Mouse (Mus musculus) hindbrain, postnatal 0 days (tissue): ENCODE measurements around the gene Olfr796. TPM values are rescaled to one million over a fixed set of nuclear protein-coding genes. Genes with fewer than 3 reads are reported as not detected.

Experiments used
- ATAC-seq: fragments of 200-750 bp; cut with Nextera tagmentation; 2 replicates; pipeline ENCODE4 v1.8.0; 2017; ENCODE audit warnings: mild to moderate bottlenecking, moderate TSS enrichment, moderate library complexity
- DNase-seq: peaks from one replicate; pipeline ENCODE4 v3.0.0-alpha.2; 2015; ENCODE audit warnings: low spot score
- H3K27ac ChIP-seq: fragments of 300-500 bp; sonication (generic); 2 replicates; pipeline ENCODE4 v1.5.1; 2014; ENCODE audit warnings: mild to moderate bottlenecking
- H3K27me3 ChIP-seq: fragments of 300-500 bp; sonication (generic); 2 replicates; pipeline ENCODE4 v1.6.1; 2014; ENCODE audit warnings: low read length, mixed read lengths; ENCODE audit not compliant: insufficient read depth
- H3K36me3 ChIP-seq: fragments of 300-500 bp; sonication (generic); 2 replicates; pipeline ENCODE4 v1.6.1; 2014; ENCODE audit warnings: low read length, mixed read lengths; ENCODE audit not compliant: insufficient read depth
- H3K4me1 ChIP-seq: fragments of 300-500 bp; sonication (generic); 2 replicates; pipeline ENCODE4 v1.6.1; 2014; ENCODE audit warnings: antibody characterized with exemption, low read length, mixed read lengths; ENCODE audit not compliant: insufficient read depth
- H3K4me2 ChIP-seq: fragments of 300-500 bp; sonication (generic); 2 replicates; pipeline ENCODE4 v1.6.1; 2014; ENCODE audit warnings: low read depth, mild to moderate bottlenecking, low read length, moderate library complexity, mixed read lengths
- H3K4me3 ChIP-seq: fragments of 300-500 bp; sonication (generic); 2 replicates; pipeline ENCODE4 v1.5.1; 2014; ENCODE audit warnings: low read length
- H3K9ac ChIP-seq: fragments of 300-500 bp; sonication (generic); replicated peaks from 2 replicates; pipeline ENCODE4 v1.6.1; 2014; ENCODE audit warnings: mild to moderate bottlenecking, low read length, moderate library complexity, mixed read lengths
- H3K9me3 ChIP-seq: fragments of 300-500 bp; sonication (generic); 2 replicates; pipeline ENCODE4 v1.6.1; 2016; ENCODE audit warnings: low read length, mixed read lengths
- CTCF ChIP-seq: IDR thresholded peaks from 2 replicates; pipeline ENCODE4 v1.5.1; 2016; ENCODE audit warnings: antibody characterized with exemption, control low read depth, low read depth
- WGBS: fragments of 180-500 bp; shearing (Covaris S2); extraction: QIAGEN DNeasy Blood & Tissue Kit; methylation state at CpG from one replicate; pipeline ENCODE4 v1.1.7; 2014; 5-methylcytosine and 5-hydroxymethylcytosine counted together
- microRNA-seq, 2 experiments: library from miRNA; unstranded; fragments of <30 nt; microRNA quantifications; one replicate each; pipeline ENCODE4; 2016
- polyA plus RNA-seq: library from polyadenylated mRNA; unstranded; fragments of >200 nt; fragmentation: Nextera tagmentation; extraction: Ambion mirVana; gene quantifications from 2 replicates; pipeline ENCODE4 v1.2.1, GENCODE M21; 2015
- total RNA-seq: library from RNA; depleted of rRNA; stranded (reverse); fragments of >200 nt; gene quantifications from 2 replicates; pipeline ENCODE4 v1.2.3, GENCODE M21; 2014; rRNA removed

The Olfr796 gene
- total and polyA plus RNA-seq, 2 experiments from 2014 or later: not detected

DNA sequence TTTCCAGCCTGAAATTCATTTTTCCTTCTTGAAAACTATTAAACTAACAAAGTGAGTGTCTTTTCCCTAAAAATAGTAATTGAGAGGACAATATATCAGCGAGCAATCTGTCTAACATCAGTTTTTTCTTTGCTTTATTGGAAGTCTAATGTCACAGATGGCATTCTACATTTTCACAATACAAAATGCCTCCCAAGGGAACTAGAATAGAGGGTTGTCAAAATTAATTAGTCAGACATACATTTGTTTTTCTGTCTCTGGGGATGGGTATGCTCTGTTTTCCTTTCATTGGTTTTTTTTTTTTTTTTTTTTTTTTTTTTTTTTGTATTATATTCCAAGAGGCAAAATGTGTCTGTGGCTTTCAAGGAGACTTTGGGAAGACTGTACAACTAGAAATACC, 35.3 kb downstream of the Olfr796 start:
- ATAC-seq (no peak), DNase-seq (peak; percentile 53)
- Histone ChIP-seq H3K4me2 (no peak overlapping the region), H3K9ac (no peak overlapping the region), H3K27ac (no peak overlapping the region), H3K4me3 (no peak overlapping the region), H3K27me3 (no peaks in the 10 kb centered on the region), H3K36me3 (no peaks in the 10 kb centered on the region), H3K9me3 (no peaks in the 10 kb centered on the region), H3K4me1 (no peaks in the 10 kb centered on the region)
- no peak for TF ChIP-seq CTCF
- WGBS: 48% methylated on average over 1 of the region's 1 CpGs

DNA sequence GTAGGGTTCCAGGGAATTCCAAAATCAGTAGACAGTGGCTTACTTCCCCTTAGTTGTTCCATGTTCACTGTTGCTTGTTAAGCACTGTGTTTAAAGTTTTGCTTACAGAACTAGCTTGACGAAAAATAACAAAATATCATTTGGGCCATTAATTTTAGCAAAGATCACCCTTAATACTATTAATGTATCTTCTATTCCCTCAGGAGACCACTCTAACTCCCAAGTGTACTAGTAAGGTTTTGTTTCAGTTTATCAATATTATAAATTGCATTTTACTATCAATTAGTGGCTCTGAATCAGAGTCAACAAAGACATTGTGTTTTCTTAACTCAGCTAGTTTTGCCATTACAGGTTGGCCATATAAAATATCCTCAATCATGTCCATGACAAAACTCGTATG, 45.0 kb downstream of the Olfr796 start, which contains the start of gene Olfr794:
Gene Olfr794, plus strand, starts transcription at position 301 of the 400 bp plus-strand sequence.
- no peak within 1 kb of the TSS for H3K27ac ChIP-seq

More for the DNA sequence above, 45.0 kb downstream of the Olfr796 start, which contains the start of gene Olfr794:
- WGBS: 88% methylated on average over 2 of the region's 2 CpGs
- no peak within 1 kb of the TSS for H3K4me3 ChIP-seq
- no peaks in the 10 kb centered on the region for H3K9me3 ChIP-seq
- H3K27me3 ChIP-seq: no peaks in the 10 kb centered on the region
- no peaks in the 10 kb centered on the region for H3K4me1 ChIP-seq
- TF ChIP-seq CTCF: no peak
- H3K36me3 ChIP-seq: no peaks in the 10 kb centered on the region
- ATAC-seq (no peak), DNase-seq (no peak)
- no peak within 1 kb of the TSS for H3K4me2 ChIP-seq
- no peak within 1 kb of the TSS for H3K9ac ChIP-seq

Small RNA genes lying within 50 kb of the gene (microRNA-seq; reads per million reads assigned to microRNA genes)
- gene Gm23252: 0 reads per million in 2 experiments

Other genes starting within 250 kb of the Olfr796 start
- gene Olfr784, start 228.5 kb downstream of the Olfr796 start, total RNA-seq: 0.61 and 0.68 TPM in 2 replicates
- 0.05 and 0.08 TPM in 2 replicates for gene Olfr784, start 228.5 kb downstream of the Olfr796 start, polyA plus RNA-seq
- gene Olfr785, start 207.1 kb downstream of the Olfr796 start, total RNA-seq: not detected in 2 replicates
- not detected in 2 replicates for gene Olfr785, start 207.1 kb downstream of the Olfr796 start, polyA plus RNA-seq
- not detected in 2 replicates for gene Olfr786, start 185.3 kb downstream of the Olfr796 start, total RNA-seq
- not detected in 2 replicates for gene Olfr786, start 185.3 kb downstream of the Olfr796 start, polyA plus RNA-seq
- gene Olfr787, start 150.7 kb downstream of the Olfr796 start, total RNA-seq: not detected in 2 replicates
- gene Olfr787, start 150.7 kb downstream of the Olfr796 start, polyA plus RNA-seq: not detected in 2 replicates
- gene Olfr788, start 141.6 kb downstream of the Olfr796 start, total RNA-seq: not detected in 2 replicates
- not detected in 2 replicates for gene Olfr788, start 141.6 kb downstream of the Olfr796 start, polyA plus RNA-seq
- gene Olfr789, start 127.8 kb downstream of the Olfr796 start, total RNA-seq: not detected in 2 replicates
- gene Olfr789, start 127.8 kb downstream of the Olfr796 start, polyA plus RNA-seq: not detected in 2 replicates
- not detected in 2 replicates for gene Olfr790, start 114.1 kb downstream of the Olfr796 start, total RNA-seq
- gene Olfr790, start 114.1 kb downstream of the Olfr796 start, polyA plus RNA-seq: not detected in 2 replicates
- not detected in 2 replicates for gene Olfr791, start 90.8 kb downstream of the Olfr796 start, total RNA-seq
- not detected in 2 replicates for gene Olfr791, start 90.8 kb downstream of the Olfr796 start, polyA plus RNA-seq
- not detected in 2 replicates for gene Olfr792, start 73.4 kb downstream of the Olfr796 start, total RNA-seq
- not detected in 2 replicates for gene Olfr792, start 73.4 kb downstream of the Olfr796 start, polyA plus RNA-seq
- gene Olfr794, start 44.9 kb downstream of the Olfr796 start, total RNA-seq: not detected in 2 replicates
- gene Olfr794, start 44.9 kb downstream of the Olfr796 start, polyA plus RNA-seq: not detected in 2 replicates
- gene Olfr798, start 15.4 kb upstream of the Olfr796 start, total RNA-seq: not detected in 2 replicates
- not detected in 2 replicates for gene Olfr798, start 15.4 kb upstream of the Olfr796 start, polyA plus RNA-seq
- not detected in 2 replicates for gene Olfr799, start 24.9 kb upstream of the Olfr796 start, total RNA-seq
- not detected in 2 replicates for gene Olfr799, start 24.9 kb upstream of the Olfr796 start, polyA plus RNA-seq
- gene Olfr800, start 45.1 kb upstream of the Olfr796 start, total RNA-seq: not detected in 2 replicates
- gene Olfr800, start 45.1 kb upstream of the Olfr796 start, polyA plus RNA-seq: not detected in 2 replicates
- not detected in 2 replicates for gene Olfr801, start 61.3 kb upstream of the Olfr796 start, total RNA-seq
- not detected in 2 replicates for gene Olfr801, start 61.3 kb upstream of the Olfr796 start, polyA plus RNA-seq
- gene Olfr802, start 75.6 kb upstream of the Olfr796 start, total RNA-seq: not detected in 2 replicates
- gene Olfr802, start 75.6 kb upstream of the Olfr796 start, polyA plus RNA-seq: 0.06 and 0.10 TPM in 2 replicates
- gene Olfr803, start 81.7 kb upstream of the Olfr796 start, total RNA-seq: not detected in 2 replicates
- not detected in 2 replicates for gene Olfr803, start 81.7 kb upstream of the Olfr796 start, polyA plus RNA-seq
- 0.26 TPM in 1 of 2 replicates, not detected in the other for gene Olfr804, start 90.6 kb upstream of the Olfr796 start, total RNA-seq
- gene Olfr804, start 90.6 kb upstream of the Olfr796 start, polyA plus RNA-seq: not detected in 2 replicates
- gene Olfr805, start 116.8 kb upstream of the Olfr796 start, total RNA-seq: not detected in 2 replicates
- not detected in 2 replicates for gene Olfr805, start 116.8 kb upstream of the Olfr796 start, polyA plus RNA-seq
- gene Olfr806, start 129.4 kb upstream of the Olfr796 start, total RNA-seq: not detected in 2 replicates
- not detected in 2 replicates for gene Olfr806, start 129.4 kb upstream of the Olfr796 start, polyA plus RNA-seq
- not detected in 2 replicates for gene Olfr807, start 145.2 kb upstream of the Olfr796 start, total RNA-seq
- not detected in 2 replicates for gene Olfr807, start 145.2 kb upstream of the Olfr796 start, polyA plus RNA-seq
- not detected in 2 replicates for gene Olfr808, start 152.9 kb upstream of the Olfr796 start, total RNA-seq
- not detected in 2 replicates for gene Olfr808, start 152.9 kb upstream of the Olfr796 start, polyA plus RNA-seq
- gene Olfr809, start 162.1 kb upstream of the Olfr796 start, total RNA-seq: not detected in 2 replicates
- not detected in 2 replicates for gene Olfr809, start 162.1 kb upstream of the Olfr796 start, polyA plus RNA-seq
- not detected in 2 replicates for gene Olfr810, start 182.3 kb upstream of the Olfr796 start, total RNA-seq
- not detected in 2 replicates for gene Olfr810, start 182.3 kb upstream of the Olfr796 start, polyA plus RNA-seq
- not detected in 2 replicates for gene Olfr811, start 191.8 kb upstream of the Olfr796 start, total RNA-seq
- not detected in 2 replicates for gene Olfr811, start 191.8 kb upstream of the Olfr796 start, polyA plus RNA-seq
- not detected in 2 replicates for gene Olfr812, start 233.5 kb upstream of the Olfr796 start, total RNA-seq
- gene Olfr812, start 233.5 kb upstream of the Olfr796 start, polyA plus RNA-seq: not detected in 2 replicates
- gene Olfr813, start 242.8 kb upstream of the Olfr796 start, total RNA-seq: not detected in 2 replicates
- not detected in 2 replicates for gene Olfr813, start 242.8 kb upstream of the Olfr796 start, polyA plus RNA-seq